18 mouse cellular contexts compared by ENCODE assay signal in the genomic region with DNA sequence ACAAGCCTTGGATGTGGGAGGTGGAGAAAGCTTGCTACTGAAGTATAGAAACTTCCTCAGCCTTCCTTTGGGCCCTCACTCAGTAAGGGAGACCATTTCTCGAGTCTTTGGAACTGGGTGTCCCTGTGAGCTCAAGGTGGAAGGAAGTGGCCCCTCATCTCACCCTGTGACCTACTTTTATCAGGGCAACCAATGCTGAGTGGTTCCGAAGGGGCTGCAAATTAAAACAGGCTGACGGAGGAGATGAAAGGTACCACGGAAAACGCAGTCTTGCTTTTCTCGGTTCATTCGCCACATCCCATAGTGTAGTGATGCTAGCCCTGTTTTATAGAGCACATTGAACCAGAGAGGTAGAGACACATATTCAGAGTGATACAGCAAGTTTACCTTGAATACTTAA.
A peak's percentile ranks its signal among the peaks of the same experiment; 100 is the strongest.
DNase-seq lines count a peak whose midpoint lies in the region; ATAC-seq lines count a peak whose summit lies in the region.
"Had no signal": no experiment of that assay in that cellular context is flagged by ENCODE, and none has a peak within 500 bp of the region (broad histone marks: within the 10 kb centered on the region; RNA-seq: fewer than 3 reads in every experiment).

No protein-coding gene starts in this region.

- no peaks in the 10 kb centered on the region for H3K36me3 ChIP-seq in hindbrain, embryonic 10.5 days
- no peaks in the 10 kb centered on the region for H3K36me3 ChIP-seq in hindbrain, embryonic 14.5 days (replicated peaks; ENCODE audit: control insufficient read depth, insufficient read depth)
- H3K36me3 ChIP-seq in limb, embryonic 10.5 days, result no peaks in the 10 kb centered on the region
- H3K36me3 ChIP-seq: embryonic facial prominence, embryonic 15.5 days; forebrain, embryonic 12.5 days; heart, embryonic 12.5 days had no signal

- H3K4me2 ChIP-seq in hindbrain, embryonic 14.5 days (replicated peaks), result no peak overlapping the region
- H3K4me2 ChIP-seq: embryonic facial prominence, embryonic 15.5 days; forebrain, embryonic 12.5 days; heart, embryonic 12.5 days had no signal

- H3K4me3 ChIP-seq in hindbrain, embryonic 10.5 days, result no peak overlapping the region
- H3K4me3 ChIP-seq in hindbrain, embryonic 14.5 days (replicated peaks; ENCODE audit: low read length), result no peak overlapping the region
- no peak overlapping the region for H3K4me3 ChIP-seq in limb, embryonic 10.5 days
- H3K4me3 ChIP-seq: embryonic facial prominence, embryonic 15.5 days; forebrain, embryonic 12.5 days; gastrocnemius, adult 2 months; heart, embryonic 12.5 days had no signal

- peak overlapping the region; percentile 59 for H3K27ac ChIP-seq in hindbrain, embryonic 10.5 days
- H3K27ac ChIP-seq in hindbrain, embryonic 14.5 days, result no peak overlapping the region
- peak overlapping the region; percentile 59 for H3K27ac ChIP-seq in limb, embryonic 10.5 days
- H3K27ac ChIP-seq: embryonic facial prominence, embryonic 15.5 days; forebrain, embryonic 12.5 days; gastrocnemius, adult 2 months had no signal

- DNase-seq in hindbrain, embryonic 10.5 days (ENCODE audit: low spot score), result no peak
- DNase-seq in hindbrain, embryonic 14.5 days (ENCODE audit: low spot score), result no peak
- no peak for DNase-seq in limb, embryonic 10.5 days (ENCODE audit: low spot score)
- peak; percentile 50 for DNase-seq in thymus, postnatal 14 days
- no peak for DNase-seq in yolk sac, embryonic 10.5 days (ENCODE audit: low spot score)
- no peak for DNase-seq in lung, postnatal 36 days
- no peak for DNase-seq in neural tube, embryonic 10.5 days (ENCODE audit: extremely low spot score, low spot score)
- DNase-seq: adrenal gland, postnatal 14 days; cerebellum, adult 11-12 months; cerebellum, adult 9-10 months; cerebellum, postnatal 36 days; gastrocnemius, adult 2 months; gastrocnemius, postnatal 25 days had no signal

- no peak overlapping the region for H3K9ac ChIP-seq in hindbrain, embryonic 14.5 days
- H3K9ac ChIP-seq: embryonic facial prominence, embryonic 15.5 days; forebrain, embryonic 12.5 days; heart, embryonic 12.5 days had no signal

- ATAC-seq in hindbrain, embryonic 14.5 days (ENCODE audit: low FRiP score), result no peak
- ATAC-seq: forebrain, embryonic 16.5 days; hindbrain, embryonic 16.5 days had no signal

- 73% methylated on average over 7 of the region's 7 CpGs for WGBS in hindbrain, embryonic 10.5 days
- WGBS in hindbrain, embryonic 14.5 days, result 83% methylated on average over 7 of the region's 7 CpGs
- 37% methylated on average over 7 of the region's 7 CpGs for WGBS in limb, embryonic 10.5 days

- H3K9me3 ChIP-seq in hindbrain, embryonic 10.5 days, result no peaks in the 10 kb centered on the region
- H3K9me3 ChIP-seq in hindbrain, embryonic 14.5 days (ENCODE audit: control insufficient read depth, low read length), result no peaks in the 10 kb centered on the region
- H3K9me3 ChIP-seq in limb, embryonic 10.5 days (replicated peaks), result no peaks in the 10 kb centered on the region
- H3K9me3 ChIP-seq: embryonic facial prominence, embryonic 15.5 days; forebrain, embryonic 12.5 days; heart, embryonic 12.5 days had no signal

- H3K27me3 ChIP-seq in hindbrain, embryonic 10.5 days (ENCODE audit: insufficient read depth, poor library complexity, severe bottlenecking), result peaks cover 5% of the 10 kb centered on the region; the same call in 1 of the 2 replicates
- H3K27me3 ChIP-seq in hindbrain, embryonic 14.5 days (ENCODE audit: control insufficient read depth, insufficient read depth, low read length), result no peaks in the 10 kb centered on the region
- no peaks in the 10 kb centered on the region for H3K27me3 ChIP-seq in limb, embryonic 10.5 days (ENCODE audit: low read depth, poor library complexity, severe bottlenecking)
- H3K27me3 ChIP-seq: embryonic facial prominence, embryonic 15.5 days; forebrain, embryonic 12.5 days; heart, embryonic 12.5 days had no signal

- H3K4me1 ChIP-seq in hindbrain, embryonic 10.5 days (replicated peaks), result peaks cover 23% of the 10 kb centered on the region
- H3K4me1 ChIP-seq in hindbrain, embryonic 14.5 days (replicated peaks; ENCODE audit: control insufficient read depth, insufficient read depth, low read length), result peaks cover 4% of the 10 kb centered on the region
- peaks cover 36% of the 10 kb centered on the region for H3K4me1 ChIP-seq in limb, embryonic 10.5 days
